Mouse (Mus musculus): ENCODE measurements around the gene Fxr2. TPM values are rescaled to one million over a fixed set of nuclear protein-coding genes. Genes with fewer than 3 reads are reported as not detected.
A peak's percentile ranks its signal among the peaks of the same experiment; 100 is the strongest.

The Fxr2 gene
- total and polyA plus RNA-seq, 2 experiments, result 18.1 to 33.9 TPM

DNA sequence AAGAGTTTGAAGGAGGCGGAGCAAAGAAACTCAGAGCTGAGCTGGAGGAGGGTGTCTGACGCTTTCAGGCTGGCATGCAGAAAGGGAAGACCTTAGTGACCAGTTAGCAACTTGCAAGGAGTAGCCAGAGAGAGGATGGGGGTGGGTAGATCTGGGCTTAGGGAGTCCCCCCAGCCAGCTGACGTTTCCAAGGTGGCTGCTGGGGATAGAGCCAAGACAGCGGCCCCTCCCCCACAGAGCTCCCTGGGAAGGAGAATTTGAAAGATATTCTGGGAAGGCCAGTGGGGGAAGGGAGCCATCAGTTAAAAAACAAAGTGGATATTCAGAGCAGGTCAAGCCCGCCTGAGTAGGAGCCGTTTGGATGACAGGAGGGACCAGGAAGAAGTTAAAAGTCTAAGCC, 32.7 kb upstream of the Fxr2 start:
- Histone ChIP-seq H3K36me3 (ENCODE audit: control insufficient read depth, insufficient read depth, low read length) (no peaks in the 10 kb centered on the region), H3K4me1 (ENCODE audit: control insufficient read depth, insufficient read depth, low read length) (no peaks in the 10 kb centered on the region), H3K4me3 (ENCODE audit: insufficient read depth, low read depth, low read length) (no peak overlapping the region), H3K79me2 (ENCODE audit: control insufficient read depth, insufficient read depth, low read length) (no peaks in the 10 kb centered on the region), H3K9ac (ENCODE audit: low read depth, low read length) (no peak overlapping the region), H3K27me3 (ENCODE audit: control insufficient read depth, insufficient read depth, low read length) (peaks cover 4% of the 10 kb centered on the region), H3K27ac (replicated peaks; ENCODE audit: insufficient read depth, low read depth, low read length) (no peak overlapping the region)
- TF ChIP-seq CTCF (IDR thresholded peaks at IDR 0.05; ENCODE audit: low read depth, low read length), result no peak
- 42% methylated on average over 6 of the region's 6 CpGs for WGBS
- no peak for DNase-seq (ENCODE audit: extremely low read depth, low read depth, low spot score)

DNA sequence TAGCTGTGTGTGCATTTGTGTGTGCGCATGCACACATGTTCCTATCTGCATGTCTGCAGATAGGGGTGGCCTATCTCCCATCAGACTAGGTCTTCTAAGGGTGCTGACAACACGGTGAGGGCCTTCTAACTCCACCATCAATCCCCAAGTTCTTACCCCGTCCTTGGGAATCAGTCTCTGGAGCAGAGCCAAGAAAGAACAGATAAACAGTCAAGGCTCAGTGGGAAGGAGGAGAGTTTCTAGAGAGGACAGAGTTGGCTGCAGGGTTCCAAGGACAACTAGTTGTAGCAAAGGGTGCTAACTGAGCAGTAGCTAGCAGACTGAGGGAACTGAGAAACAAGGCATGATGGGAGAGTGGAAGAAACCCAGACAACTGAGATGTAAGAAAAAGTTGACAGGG, 31.0 kb upstream of the Fxr2 start:
- H3K27ac ChIP-seq (replicated peaks; ENCODE audit: insufficient read depth, low read depth, low read length), result no peak overlapping the region
- no peaks in the 10 kb centered on the region for H3K79me2 ChIP-seq (ENCODE audit: control insufficient read depth, insufficient read depth, low read length)
- peaks cover 4% of the 10 kb centered on the region; the same call in 1 of the 2 replicates for H3K4me1 ChIP-seq (ENCODE audit: control insufficient read depth, insufficient read depth, low read length)
- no peak overlapping the region for H3K4me3 ChIP-seq (ENCODE audit: insufficient read depth, low read depth, low read length)
- no peak for TF ChIP-seq POLR2A (IDR thresholded peaks at IDR 0.05; ENCODE audit: extremely low read depth, insufficient read depth, low read length)
- no peak for TF ChIP-seq CTCF (IDR thresholded peaks at IDR 0.05; ENCODE audit: low read depth, low read length)
- H3K9ac ChIP-seq (ENCODE audit: low read depth, low read length), result no peak overlapping the region
- 65% methylated on average over 3 of the region's 3 CpGs for WGBS
- DNase-seq (ENCODE audit: extremely low read depth, low read depth, low spot score), result no peak
- H3K27me3 ChIP-seq (ENCODE audit: control insufficient read depth, insufficient read depth, low read length), result peaks cover 10% of the 10 kb centered on the region
- no peaks in the 10 kb centered on the region for H3K36me3 ChIP-seq (ENCODE audit: control insufficient read depth, insufficient read depth, low read length)

DNA sequence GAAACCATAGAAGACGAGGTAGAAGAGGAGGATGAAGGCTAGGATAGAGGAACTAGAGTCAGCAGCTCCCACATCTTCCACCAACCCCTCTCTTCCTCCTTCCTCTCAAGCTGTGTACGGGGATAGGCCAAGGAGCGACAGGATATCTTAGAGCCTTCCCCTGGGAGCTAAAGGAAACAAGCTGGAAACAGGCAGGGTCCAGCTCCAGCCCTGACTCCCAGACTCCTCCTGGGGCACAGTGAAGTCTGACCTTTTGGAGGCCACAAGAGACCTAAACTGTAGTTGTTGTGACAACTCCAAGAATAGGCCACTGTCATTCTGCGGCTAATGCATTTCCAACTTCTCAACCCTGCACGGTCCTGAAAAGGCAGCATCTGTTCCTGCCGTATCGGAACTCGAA, 29.3 kb upstream of the Fxr2 start:
- Histone ChIP-seq H3K27ac (replicated peaks; ENCODE audit: insufficient read depth, low read depth, low read length) (no peak overlapping the region), H3K9ac (ENCODE audit: low read depth, low read length) (no peak overlapping the region), H3K4me3 (ENCODE audit: insufficient read depth, low read depth, low read length) (no peak overlapping the region), H3K27me3 (ENCODE audit: control insufficient read depth, insufficient read depth, low read length) (peaks cover 10% of the 10 kb centered on the region), H3K36me3 (ENCODE audit: control insufficient read depth, insufficient read depth, low read length) (no peaks in the 10 kb centered on the region), H3K79me2 (ENCODE audit: control insufficient read depth, insufficient read depth, low read length) (no peaks in the 10 kb centered on the region), H3K4me1 (ENCODE audit: control insufficient read depth, insufficient read depth, low read length) (peaks cover 4% of the 10 kb centered on the region; the same call in 1 of the 2 replicates)
- 84% methylated on average over 8 of the region's 8 CpGs for WGBS
- DNase-seq (ENCODE audit: extremely low read depth, low read depth, low spot score), result no peak
- TF ChIP-seq CTCF (IDR thresholded peaks at IDR 0.05; ENCODE audit: low read depth, low read length) (no peak), POLR2A (IDR thresholded peaks at IDR 0.05; ENCODE audit: extremely low read depth, insufficient read depth, low read length) (no peak)

DNA sequence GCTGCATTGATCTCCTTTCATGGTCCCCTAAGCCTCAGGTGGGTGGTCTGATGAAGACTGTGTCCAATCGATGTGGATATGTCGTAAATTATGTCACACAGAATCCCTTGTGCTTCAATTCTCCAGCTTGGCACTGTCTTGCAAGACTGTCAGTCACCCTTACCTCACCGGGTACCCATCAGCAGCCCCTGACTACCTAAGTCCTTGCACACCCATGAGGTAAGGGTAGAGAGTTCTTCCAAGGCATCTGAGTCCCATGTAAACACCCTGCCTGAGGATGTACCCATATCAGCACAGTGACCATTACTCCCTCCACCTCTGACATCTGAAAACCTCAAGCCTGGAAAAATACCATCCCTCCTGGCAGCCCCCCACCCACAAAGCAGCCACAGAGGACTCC, 28.4 kb upstream of the Fxr2 start:
- Histone ChIP-seq H3K27me3 (ENCODE audit: control insufficient read depth, insufficient read depth, low read length) (peaks cover 10% of the 10 kb centered on the region), H3K9ac (ENCODE audit: low read depth, low read length) (no peak overlapping the region), H3K27ac (replicated peaks; ENCODE audit: insufficient read depth, low read depth, low read length) (no peak overlapping the region), H3K79me2 (ENCODE audit: control insufficient read depth, insufficient read depth, low read length) (no peaks in the 10 kb centered on the region), H3K4me1 (ENCODE audit: control insufficient read depth, insufficient read depth, low read length) (peaks cover 4% of the 10 kb centered on the region; the same call in 1 of the 2 replicates), H3K4me3 (ENCODE audit: insufficient read depth, low read depth, low read length) (no peak overlapping the region), H3K36me3 (ENCODE audit: control insufficient read depth, insufficient read depth, low read length) (no peaks in the 10 kb centered on the region)
- no peak for TF ChIP-seq POLR2A (IDR thresholded peaks at IDR 0.05; ENCODE audit: extremely low read depth, insufficient read depth, low read length)
- no peak for TF ChIP-seq CTCF (IDR thresholded peaks at IDR 0.05; ENCODE audit: low read depth, low read length)
- no peak for DNase-seq (ENCODE audit: extremely low read depth, low read depth, low spot score)
- WGBS, result 84% methylated on average over 3 of the region's 3 CpGs

DNA sequence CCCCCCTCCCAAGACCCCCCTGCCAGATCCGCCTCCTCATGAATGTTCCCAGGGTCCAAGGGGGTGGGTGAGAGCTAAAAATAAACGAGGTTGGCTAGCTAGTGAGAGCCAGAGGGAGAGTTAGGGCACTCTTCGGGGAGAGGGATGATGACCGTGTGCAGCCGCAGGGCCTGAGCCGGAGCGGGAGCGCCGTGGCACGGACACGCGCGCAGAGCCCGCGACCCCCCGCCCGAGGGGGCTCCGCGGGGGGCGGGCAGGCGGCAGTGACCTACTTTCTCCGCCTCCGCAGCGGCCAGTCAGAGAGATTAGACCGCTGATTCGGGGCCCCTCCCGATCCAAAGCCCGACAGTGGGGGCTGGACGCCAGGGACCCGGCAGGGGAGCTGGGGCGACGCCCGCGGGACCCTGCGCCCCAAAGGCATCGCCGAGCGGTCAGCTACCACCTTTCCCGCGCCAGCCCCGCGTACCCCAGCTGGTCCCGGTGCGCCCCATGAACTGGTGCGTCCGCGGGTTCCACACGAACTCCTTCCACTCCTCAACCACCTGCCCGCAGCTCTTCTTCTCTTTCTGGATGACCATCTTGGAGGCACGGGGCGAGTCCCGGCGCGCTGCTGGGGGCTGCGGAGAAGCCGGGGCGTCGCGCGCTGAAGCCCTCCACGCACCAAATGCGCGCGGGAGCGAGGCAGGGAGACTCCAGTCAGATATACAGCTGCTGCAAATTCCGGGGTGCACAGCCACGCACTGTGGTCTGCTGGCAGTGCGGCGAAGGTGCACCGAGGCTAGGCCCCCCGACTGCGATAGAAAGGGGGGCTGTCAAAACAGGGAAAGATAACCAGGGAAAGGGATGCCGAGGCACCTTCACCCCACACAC, 27.8 kb upstream of the Fxr2 start:
- peaks cover 4% of the 10 kb centered on the region; the same call in 1 of the 2 replicates for H3K4me1 ChIP-seq (ENCODE audit: control insufficient read depth, insufficient read depth, low read length)
- no peak for TF ChIP-seq CTCF (IDR thresholded peaks at IDR 0.05; ENCODE audit: low read depth, low read length)
- TF ChIP-seq POLR2A (IDR thresholded peaks at IDR 0.05; ENCODE audit: extremely low read depth, insufficient read depth, low read length), result no peak
- H3K4me3 ChIP-seq (ENCODE audit: insufficient read depth, low read depth, low read length), result peak overlapping the region; percentile 66
- peak overlapping the region; percentile 28 for H3K9ac ChIP-seq (ENCODE audit: low read depth, low read length)
- no peak overlapping the region for H3K27ac ChIP-seq (replicated peaks; ENCODE audit: insufficient read depth, low read depth, low read length)
- no peaks in the 10 kb centered on the region for H3K79me2 ChIP-seq (ENCODE audit: control insufficient read depth, insufficient read depth, low read length)
- peaks cover 10% of the 10 kb centered on the region for H3K27me3 ChIP-seq (ENCODE audit: control insufficient read depth, insufficient read depth, low read length)
- no peak for DNase-seq (ENCODE audit: extremely low read depth, low read depth, low spot score)
- no peaks in the 10 kb centered on the region for H3K36me3 ChIP-seq (ENCODE audit: control insufficient read depth, insufficient read depth, low read length)
- 3% methylated on average over 71 of the region's 73 CpGs for WGBS
